Mouse (Mus musculus) cerebellum, adult 2 months (tissue): Measurements from ENCODE around the gene Msh4. TPM values are rescaled to one million over a fixed set of nuclear protein-coding genes. Genes with fewer than 3 reads are reported as not detected.

Source experiments
- DNase-seq, 2 experiments: peaks; one replicate each; pipeline ENCODE4 v3.0.0; 2021
- H3K27ac ChIP-seq: fragments of 200-500 bp; 2 replicates; pipeline ENCODE4 v1.5.1; 2012; ENCODE audit warnings: low read length, control low read depth, inconsistent platforms; ENCODE audit not compliant: insufficient read depth
- H3K27me3 ChIP-seq: fragments of 200-500 bp; 2 replicates; pipeline ENCODE4 v1.6.1; 2012; ENCODE audit warnings: inconsistent platforms, mild to moderate bottlenecking, low read length, moderate library complexity; ENCODE audit not compliant: control insufficient read depth, insufficient read depth
- H3K4me1 ChIP-seq: fragments of 200-500 bp; 2 replicates; pipeline ENCODE4 v1.6.1; 2011; ENCODE audit warnings: low read length; ENCODE audit not compliant: control insufficient read depth, insufficient read depth
- H3K4me3 ChIP-seq: fragments of 200-500 bp; replicated peaks from 2 replicates; pipeline ENCODE3; 2011; ENCODE audit warnings: mild to moderate bottlenecking, low read depth, low read length, control low read depth; ENCODE audit not compliant: insufficient read depth
- CTCF ChIP-seq: fragments of 200-500 bp; IDR thresholded peaks from 2 replicates; pipeline ENCODE4 v1.5.1; 2011; ENCODE audit warnings: low read depth, mild to moderate bottlenecking, control low read depth, low read length, moderate library complexity, borderline replicate concordance; ENCODE audit not compliant: insufficient read depth
- POLR2A ChIP-seq: fragments of 200-500 bp; IDR thresholded peaks from 2 replicates; pipeline ENCODE4 v1.6.1; 2011; ENCODE audit warnings: low read length, control low read depth, borderline replicate concordance; ENCODE audit not compliant: insufficient read depth
- WGBS: fragments of 180-500 bp; shearing (Covaris S2); methylation state at CpG from one replicate; pipeline ENCODE4 v1.1.7; 2018; 5-methylcytosine and 5-hydroxymethylcytosine counted together
- polyA plus RNA-seq: library from polyadenylated mRNA; depleted of rRNA; stranded (reverse); fragments of >200 nt; gene quantifications from 2 replicates; pipeline ENCODE4 v1.2.3, GENCODE M21; 2012

Gene Msh4
- polyA plus RNA-seq, 1 experiment, result 0.11 TPM

DNA sequence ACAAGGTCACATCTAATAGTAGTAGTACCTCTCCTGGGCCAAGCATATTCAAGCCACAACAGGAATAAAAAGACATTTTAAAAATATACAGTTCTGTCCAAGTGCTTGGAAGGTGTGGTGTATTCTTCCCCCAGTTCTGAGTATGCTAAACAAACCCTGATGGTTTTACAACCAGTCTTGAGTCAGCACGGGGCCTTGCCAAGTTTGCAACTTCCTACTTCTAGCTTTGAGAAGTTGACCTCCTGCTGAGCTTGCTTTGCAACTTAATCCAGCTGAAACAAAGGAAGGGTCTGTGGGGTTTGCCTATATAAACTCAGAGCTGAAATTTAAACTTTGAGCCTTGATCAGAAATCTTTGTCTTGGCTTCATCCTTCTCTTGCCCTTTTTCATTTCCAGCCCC, 11.3 kb upstream of the Msh4 start:
- Histone ChIP-seq H3K4me1 (no peaks in the 10 kb centered on the region), H3K27me3 (no peaks in the 10 kb centered on the region), H3K4me3 (no peak overlapping the region), H3K27ac (no peak overlapping the region)
- 5% methylated on average over 1 of the region's 1 CpGs for WGBS
- no peak for TF ChIP-seq CTCF
- no peak for TF ChIP-seq POLR2A
- no peak for DNase-seq

DNA sequence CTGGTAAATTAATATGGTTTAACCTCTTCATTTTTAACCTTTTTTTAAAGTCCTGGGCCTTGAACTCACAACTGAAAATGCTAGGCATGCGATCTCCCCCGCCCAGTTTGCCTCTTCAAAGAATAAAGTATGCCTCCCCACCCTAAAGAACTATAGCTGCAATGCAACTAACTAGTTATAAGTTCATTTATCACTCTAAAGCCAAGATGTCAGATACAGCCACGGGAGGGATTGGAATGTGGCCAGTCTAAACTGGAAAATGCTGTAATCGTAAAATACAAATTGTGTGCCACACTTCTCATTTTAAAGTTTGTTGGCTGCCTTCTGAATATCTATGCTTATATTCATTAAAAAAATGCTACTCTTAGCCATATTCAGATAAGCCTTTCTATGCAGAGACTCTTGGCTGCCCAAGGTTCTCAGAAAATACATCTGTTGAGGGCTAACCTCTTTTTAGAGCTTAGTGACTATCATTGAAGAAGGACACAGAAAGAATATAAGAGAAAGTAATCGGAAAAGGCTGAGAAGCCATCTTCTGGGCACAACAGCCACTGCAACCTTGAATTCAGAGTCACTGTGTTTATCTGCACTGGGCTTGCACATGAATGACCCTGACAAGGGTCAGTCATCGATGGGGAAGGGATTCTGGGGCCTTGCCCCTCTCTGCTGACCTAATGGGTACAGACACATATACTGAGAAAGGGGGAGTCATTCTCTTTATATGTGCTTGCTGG, 7.7 kb upstream of the Msh4 start:
- Histone ChIP-seq H3K27me3 (no peaks in the 10 kb centered on the region), H3K4me1 (peaks cover 3% of the 10 kb centered on the region; the same call in 1 of the 2 replicates), H3K27ac (peak overlapping the region; percentile 92; the same call in 1 of the 2 replicates), H3K4me3 (no peak overlapping the region)
- WGBS, result 36% methylated on average over 6 of the region's 6 CpGs
- DNase-seq, result no peak
- TF ChIP-seq CTCF, result no peak

- Histone ChIP-seq H3K27ac (peak within 1 kb of the TSS; percentile 92), H3K27me3 (no peaks in the 10 kb centered on the region), H3K4me3 (peak within 1 kb of the TSS; percentile 80), H3K4me1 (peaks cover 3% of the 10 kb centered on the region; the same call in 1 of the 2 replicates)
- peak; percentile 96 to 97 for DNase-seq
- under 1% methylated on average over 65 of the region's 65 CpGs for WGBS
- TF ChIP-seq CTCF (no peak), POLR2A (peak; percentile 97)
Observed at GRCm38 (mm10) chr3:153912546-153913509, 6.9 kb upstream of the Msh4 start, which contains the start of gene Rabggtb. Gene Rabggtb (minus strand): TSS chr3:153913009.

DNA sequence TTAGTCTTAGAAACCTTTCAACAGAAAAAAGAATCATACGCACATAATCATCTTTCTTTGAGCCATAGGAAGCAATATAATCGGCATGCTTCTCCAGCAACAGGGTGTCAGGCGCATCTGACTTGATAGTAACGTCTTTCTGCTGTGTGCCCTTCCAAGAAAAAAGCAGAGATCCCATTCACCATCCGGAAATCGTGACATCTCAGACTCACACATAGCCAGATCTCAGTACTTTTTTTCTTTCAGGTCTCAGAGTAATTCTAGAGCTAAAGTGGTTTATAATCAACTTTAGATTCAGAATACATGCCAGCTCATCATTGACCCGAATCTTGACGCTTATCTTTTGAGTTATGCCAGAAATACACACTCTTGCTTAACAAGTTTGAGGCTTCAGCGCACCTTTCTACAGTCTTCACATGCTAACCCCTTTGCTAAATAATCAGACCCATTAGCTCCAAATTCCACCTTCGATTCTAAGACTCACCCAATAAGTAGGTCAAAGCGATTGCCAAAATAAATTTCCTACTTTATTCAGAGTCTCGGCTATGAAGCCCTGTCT, 6.0 kb upstream of the Msh4 start:
- WGBS, result 2% methylated on average over 12 of the region's 12 CpGs
- H3K4me1 ChIP-seq, result peaks cover 3% of the 10 kb centered on the region; the same call in 1 of the 2 replicates
- H3K27me3 ChIP-seq, result no peaks in the 10 kb centered on the region
- TF ChIP-seq CTCF, result no peak
- no peak for TF ChIP-seq POLR2A
- peak overlapping the region; percentile 79 for H3K4me3 ChIP-seq
- no peak for DNase-seq
- peak overlapping the region; percentile 77; the same call in 1 of the 2 replicates for H3K27ac ChIP-seq

DNA sequence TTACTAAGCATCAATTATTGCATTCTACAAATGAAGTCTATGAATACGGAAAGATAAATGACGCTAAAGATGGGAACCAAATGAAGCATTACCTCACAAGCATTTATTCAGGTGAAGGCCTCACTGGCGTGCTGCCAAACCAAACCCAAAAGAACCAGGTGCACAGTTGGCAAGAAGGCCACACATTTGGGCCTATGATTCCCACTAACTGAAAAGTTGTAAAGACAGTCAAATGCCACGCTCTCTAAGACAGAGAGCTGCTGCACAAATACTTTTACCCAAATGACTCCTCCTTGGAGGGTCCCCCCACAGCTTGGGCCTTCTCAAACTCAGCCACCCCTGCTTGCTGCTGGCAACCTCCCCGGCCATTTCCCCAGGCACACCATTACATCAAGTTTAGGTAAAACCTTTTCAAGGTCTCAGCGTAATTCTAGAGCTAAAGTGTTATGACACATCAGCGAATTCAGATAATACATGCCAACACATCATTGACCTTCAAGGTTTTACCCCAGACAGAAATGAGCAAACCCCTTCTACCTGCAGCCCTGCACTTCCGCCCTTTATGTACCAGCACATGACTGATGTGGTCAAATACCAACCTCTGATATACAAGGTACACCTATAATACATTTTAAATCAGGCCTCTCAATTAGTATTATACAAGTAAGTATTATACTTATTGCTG, 5.4 kb upstream of the Msh4 start:
- peaks cover 3% of the 10 kb centered on the region; the same call in 1 of the 2 replicates for H3K4me1 ChIP-seq
- 15% methylated on average over 8 of the region's 8 CpGs for WGBS
- no peak overlapping the region for H3K27ac ChIP-seq
- TF ChIP-seq CTCF (no peak), POLR2A (no peak)
- no peaks in the 10 kb centered on the region for H3K27me3 ChIP-seq
- peak; percentile 36 to 50 for DNase-seq
- peak overlapping the region; percentile 79 for H3K4me3 ChIP-seq

DNA sequence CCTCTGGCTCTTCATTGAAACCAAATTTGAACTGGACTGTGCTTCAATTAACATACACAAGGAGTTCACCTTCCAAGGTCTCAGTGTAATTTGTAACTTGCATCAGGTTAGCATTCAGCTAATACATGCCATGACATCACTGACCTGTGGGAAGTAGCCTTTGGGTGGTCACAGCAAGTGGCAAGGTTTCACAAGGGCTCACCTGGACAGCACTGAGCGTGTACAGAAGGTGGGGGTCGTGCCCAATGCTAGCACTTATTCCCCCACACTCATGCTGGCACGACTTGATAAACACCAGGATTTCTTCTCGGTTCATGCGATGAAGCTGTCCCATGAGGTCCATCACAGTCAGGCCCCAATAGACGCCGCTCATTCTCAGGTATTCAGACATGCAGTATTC, 4.6 kb upstream of the Msh4 start:
- Histone ChIP-seq H3K4me3 (peak overlapping the region; percentile 47), H3K27ac (no peak overlapping the region), H3K4me1 (peaks cover 3% of the 10 kb centered on the region; the same call in 1 of the 2 replicates), H3K27me3 (no peaks in the 10 kb centered on the region)
- TF ChIP-seq CTCF (no peak), POLR2A (no peak)
- DNase-seq, result no peak
- WGBS, result 33% methylated on average over 7 of the region's 7 CpGs

DNA sequence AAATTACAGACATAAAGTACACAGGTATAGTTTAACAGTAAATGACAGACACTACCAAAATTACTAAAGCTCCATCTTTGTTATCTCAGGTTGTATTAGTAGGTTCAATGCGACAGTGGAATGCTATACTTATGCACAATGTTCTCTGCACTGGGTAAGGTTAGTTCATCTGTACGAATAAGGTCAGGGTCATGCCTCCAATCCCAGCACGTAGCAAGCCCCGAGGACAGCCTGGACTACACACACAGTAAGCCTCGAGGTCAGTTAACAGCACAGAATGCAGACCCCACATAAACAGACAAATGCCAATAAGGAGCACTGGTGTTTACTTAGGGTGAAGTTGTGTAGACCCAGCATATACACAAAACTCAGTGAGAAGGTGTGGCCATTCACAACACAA, 3.0 kb upstream of the Msh4 start:
- H3K27me3 ChIP-seq, result no peaks in the 10 kb centered on the region
- DNase-seq, result no peak
- no peak overlapping the region for H3K27ac ChIP-seq
- H3K4me3 ChIP-seq, result no peak overlapping the region
- no peak for TF ChIP-seq POLR2A
- no peak for TF ChIP-seq CTCF
- WGBS, result 68% methylated on average over 5 of the region's 5 CpGs
- H3K4me1 ChIP-seq, result peaks cover 3% of the 10 kb centered on the region; the same call in 1 of the 2 replicates
